Mouse (Mus musculus) cerebellum, adult 18-20 months (tissue): Measurements from ENCODE around the gene Dok5.
A peak's percentile ranks its signal among the peaks of the same experiment; 100 is the strongest.

Experiments used
- DNase-seq, 2 experiments: peaks; one replicate each; pipeline ENCODE4 v3.0.0; 2021

Dok5 gene

DNA sequence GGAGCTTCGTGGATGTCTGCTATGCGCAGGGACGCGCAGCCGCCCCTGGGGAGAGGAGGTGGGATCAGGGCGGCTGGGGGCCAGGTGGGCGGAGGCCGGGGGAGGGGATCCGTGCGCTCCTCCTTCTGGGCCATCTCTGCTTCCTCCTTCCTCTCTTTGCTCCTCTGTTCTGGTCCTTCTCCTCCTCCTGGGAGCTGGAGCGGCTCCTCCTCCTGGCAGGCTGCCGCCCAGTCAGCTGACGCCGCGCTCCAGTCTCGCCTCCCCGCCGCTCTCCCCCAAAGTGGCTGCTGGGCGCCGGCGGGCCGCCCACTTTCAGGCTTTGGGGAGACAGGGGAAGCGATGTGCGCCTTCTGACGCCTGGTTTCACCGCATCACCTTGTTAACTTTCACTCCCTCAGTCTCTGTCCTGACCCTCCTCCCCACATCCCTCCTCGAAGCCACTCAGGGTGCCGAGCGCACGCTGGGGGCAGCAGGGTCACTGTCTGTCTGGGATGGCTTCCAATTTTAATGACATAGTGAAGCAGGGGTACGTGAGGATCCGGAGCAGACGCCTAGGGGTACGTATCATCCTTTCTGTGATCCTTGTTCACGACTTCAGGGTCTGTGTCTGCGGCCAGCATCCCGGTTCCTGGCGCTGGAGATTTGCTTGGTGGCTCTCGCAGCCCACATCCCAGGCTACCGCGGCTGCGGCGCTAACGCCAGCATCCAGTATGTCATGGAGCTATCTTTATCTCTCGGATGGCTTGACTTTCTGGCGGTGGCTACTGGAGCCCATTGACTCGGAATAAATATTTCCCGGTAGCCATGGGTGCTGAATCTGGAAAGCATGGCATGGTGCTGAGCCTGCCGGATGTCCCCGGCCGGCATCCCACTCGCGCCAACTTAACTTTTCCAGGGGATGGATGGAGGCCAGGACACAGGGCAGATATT, at the start of gene Dok5:
Gene Dok5, plus strand, starts transcription at position 176 of the 930 bp plus-strand sequence.
- DNase-seq: peak; percentile 87 to 90

DNA sequence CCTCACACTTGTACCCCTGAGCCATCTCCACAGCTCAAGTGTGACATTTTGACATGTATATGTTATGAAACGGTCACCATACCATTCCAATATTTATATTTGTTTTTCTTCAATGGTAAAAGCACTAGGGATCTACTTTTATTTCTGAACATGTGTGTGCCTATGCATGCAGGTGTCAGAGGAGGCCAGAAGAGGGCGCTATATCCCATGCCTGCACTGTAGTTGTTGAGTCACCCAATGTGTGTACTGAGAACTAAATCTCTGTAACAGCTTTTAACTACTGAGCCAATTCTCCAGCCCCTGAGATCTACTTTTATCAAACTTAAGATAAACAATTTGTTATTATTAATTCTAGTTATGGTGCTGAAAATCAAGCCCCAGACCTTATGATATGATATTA, 48.2 kb upstream of the Dok5 start:
- no peak for DNase-seq

DNA sequence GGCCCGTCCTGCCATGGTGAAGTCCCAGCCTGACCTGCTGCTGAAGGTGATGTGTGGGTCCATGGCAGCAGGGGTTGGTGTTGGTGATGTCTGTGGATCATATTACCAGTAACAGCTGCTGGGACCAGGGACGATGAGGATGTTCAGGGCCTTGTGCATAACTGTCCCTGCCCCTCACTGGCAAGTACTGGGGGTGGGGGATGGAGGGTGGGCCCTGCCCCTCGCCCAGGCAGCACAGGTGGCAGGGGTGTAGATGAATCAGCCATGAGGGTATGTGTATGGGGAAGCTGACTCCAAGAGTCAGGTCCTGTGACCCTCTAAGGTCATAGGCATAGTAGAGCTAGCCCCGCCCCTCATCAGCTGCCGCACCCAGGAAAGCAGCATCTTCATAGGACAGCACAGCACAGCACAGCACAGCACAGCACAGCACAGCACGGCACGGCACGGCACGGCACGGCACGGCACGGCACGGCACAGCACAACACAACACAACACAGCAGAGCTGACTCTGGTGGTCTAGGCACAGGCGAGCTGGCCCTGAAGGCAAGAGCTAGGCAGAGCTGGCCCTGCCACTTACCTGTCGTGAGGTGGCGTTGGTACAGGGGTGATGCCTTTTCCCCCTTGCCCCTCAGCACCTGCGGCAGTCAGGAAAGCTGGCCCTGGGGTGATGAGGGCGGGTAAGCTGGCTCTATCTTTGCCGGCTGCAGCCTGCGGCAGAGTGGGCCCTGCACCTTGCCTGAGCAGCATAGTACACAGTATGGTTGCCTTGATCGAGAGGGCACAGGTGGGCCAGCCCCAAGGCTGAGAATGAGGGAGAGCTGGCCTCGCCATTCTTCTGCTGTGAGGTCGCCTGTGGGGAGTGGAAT, 36.3 kb upstream of the Dok5 start:
- no peak for DNase-seq

DNA sequence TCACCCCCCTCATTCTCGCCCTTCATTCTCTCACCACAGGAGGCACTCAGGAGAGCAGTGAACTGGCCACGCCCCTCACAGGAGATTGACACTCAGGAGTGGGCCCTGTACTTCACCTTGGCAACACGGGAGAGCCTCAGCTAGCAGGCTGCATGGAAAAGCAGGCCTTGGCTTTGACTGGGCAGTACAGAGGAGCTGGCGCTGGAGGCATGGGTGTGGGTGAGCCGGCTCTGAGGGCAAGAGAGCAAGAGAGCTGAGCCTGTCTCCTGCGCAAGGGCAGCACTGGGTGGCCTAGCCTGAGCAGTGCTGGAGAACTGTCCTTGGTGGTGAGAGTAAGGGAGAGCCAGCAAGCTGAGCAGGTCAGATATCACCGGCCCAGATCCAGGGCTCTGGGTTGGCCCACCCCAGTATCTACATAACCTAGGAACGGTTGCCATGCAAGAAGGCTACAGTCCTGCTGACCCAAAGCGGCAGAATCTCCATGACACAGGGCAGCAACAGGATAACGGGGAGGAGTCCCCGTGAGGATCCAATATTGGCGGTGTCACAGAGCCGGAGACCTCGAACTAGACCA, 35.6 kb upstream of the Dok5 start:
- DNase-seq: no peak

DNA sequence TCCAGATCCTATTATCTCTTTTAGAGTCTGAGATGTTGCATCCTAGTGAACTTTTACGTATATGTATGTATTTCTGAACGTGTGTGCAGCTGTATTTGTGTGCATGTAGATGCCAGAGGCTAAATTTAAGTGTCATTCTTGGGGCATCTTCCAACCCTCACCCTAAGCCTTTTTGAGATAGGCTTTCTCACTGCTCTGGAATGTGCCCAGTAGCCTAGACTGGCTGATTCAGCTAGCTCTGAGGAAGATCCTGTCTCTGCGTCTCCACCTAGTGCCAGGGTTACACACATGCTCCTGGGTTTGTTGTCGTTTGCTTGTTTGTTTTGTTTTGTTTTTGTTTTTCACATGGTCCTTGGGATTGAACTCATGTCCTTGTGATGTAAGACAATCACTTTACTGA, 31.1 kb upstream of the Dok5 start:
- DNase-seq: no peak

DNA sequence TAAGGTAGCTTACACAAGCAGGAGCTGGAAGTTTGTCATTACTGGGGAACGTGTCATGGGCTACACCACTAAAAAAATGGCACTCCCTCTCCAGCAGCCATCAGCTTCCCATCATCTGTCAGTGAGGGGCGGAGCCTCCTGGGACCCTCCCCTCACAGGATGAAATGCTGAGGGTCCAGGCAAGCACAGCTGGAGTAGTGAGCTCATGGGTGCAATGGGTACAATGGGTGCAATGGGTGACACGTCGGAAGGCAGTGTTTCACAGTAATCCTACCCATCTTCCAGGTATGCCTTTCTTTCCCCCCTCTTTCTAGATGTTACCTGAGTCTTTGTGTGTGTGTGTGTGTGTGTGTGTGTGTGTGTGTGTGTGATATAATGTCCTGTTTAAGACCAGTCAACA, 25.1 kb upstream of the Dok5 start:
- no peak for DNase-seq

DNA sequence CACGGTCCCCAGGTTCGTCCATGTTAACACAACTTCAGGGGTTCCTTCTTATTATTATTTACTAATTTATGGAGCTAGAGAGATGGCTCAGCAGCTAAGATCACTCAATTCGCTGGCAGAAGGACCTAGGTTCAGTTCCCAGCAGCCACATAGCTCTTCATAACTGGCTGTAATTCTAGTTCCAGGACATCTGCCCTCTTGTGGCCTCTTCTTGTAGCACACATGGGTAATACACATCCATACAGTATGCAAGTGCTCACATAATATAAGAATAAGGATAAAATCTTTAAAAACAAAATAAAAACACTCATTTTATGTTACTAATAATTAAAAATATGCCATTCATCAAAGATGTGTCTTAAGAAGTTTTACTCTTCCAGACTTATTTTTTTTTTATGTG, 23.9 kb upstream of the Dok5 start:
- DNase-seq: no peak

DNA sequence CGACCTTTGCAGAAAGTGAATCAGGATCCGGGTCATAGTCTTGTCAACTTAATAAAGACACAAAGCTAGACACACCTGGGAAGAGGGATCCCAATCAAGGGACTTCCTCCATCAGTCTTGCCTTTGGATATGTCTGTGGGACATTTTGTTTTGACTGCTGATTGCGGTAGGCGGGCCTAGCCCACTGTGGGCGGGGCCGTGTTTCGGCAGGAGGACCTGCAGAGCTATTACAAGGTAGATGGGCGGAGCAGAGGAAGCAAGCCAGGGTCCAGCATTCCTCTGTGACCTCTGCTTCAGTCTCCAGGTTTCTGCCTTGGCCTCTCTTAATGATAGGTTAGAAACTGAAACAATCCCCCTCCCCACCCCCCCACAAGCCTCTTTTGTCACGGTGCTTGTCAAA, 22.7 kb upstream of the Dok5 start:
- no peak for DNase-seq

DNA sequence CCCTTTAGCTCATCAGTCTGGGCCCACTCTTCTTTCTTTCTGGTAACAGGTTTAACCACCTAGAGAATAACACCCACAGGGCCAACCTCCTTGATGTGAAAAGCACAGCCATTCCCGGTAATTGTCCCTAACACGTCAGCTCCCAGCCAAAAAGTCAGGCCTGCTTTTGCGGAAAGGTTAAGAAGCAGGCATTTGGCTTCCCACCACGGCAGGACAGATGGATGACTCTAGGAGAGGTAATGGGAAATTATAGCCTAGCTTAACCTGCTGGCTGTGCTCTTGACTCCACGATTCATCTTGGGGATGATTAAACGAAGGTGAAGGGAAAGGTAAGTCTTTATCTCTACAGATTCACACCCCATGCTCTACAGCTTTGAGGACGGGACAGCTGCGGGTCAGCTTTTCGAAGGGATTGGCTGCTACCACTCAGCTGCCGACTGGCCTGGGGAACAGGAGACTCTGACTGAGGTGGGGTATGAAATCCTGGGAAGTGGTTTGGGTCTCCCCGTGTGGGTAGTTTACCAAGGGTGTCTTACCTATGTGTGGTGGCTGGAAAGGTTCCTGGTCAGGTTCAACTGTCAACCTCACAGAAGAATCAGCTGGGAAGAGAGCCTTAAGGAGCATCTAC, 18.8 kb upstream of the Dok5 start:
- no peak for DNase-seq

DNA sequence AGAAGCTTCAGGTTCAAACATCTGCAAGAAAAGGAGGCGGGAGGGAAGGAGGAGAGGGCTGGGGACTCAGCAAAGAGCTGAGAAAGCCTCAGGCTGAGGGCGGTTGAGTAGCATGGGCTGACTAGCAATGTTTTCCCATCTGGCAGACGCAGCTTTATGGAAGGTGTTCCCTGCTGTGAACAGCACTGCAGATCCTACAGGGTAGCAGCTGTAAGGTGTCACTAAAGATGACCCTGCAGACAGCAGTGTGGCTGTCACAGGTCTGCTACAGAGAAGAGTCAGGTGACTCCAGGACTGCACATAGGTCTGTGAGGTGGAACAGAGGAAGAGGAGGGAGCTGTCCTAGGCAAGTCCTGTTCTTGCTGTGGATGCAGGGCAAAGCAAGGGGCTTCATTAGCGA, 11.2 kb upstream of the Dok5 start:
- no peak for DNase-seq

DNA sequence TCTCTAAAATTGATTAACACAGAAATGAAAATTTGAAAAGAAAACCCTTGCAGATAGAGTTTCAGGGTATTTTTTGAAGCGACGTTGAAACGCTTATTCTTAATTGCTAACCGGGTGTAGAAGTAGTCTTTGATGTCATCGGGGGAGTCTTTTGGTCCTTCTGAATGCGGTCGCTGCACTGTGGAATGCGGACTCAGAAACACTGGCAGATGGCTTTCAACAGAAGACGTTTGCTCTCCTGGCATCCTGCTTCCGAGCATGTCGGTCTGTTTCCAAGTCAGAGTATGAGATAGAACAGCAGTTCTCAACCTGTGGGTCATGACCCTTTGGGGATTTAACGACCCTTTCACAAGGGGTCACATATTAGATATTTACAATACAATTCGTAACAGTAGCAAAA, 7.5 kb upstream of the Dok5 start:
- no peak for DNase-seq

DNA sequence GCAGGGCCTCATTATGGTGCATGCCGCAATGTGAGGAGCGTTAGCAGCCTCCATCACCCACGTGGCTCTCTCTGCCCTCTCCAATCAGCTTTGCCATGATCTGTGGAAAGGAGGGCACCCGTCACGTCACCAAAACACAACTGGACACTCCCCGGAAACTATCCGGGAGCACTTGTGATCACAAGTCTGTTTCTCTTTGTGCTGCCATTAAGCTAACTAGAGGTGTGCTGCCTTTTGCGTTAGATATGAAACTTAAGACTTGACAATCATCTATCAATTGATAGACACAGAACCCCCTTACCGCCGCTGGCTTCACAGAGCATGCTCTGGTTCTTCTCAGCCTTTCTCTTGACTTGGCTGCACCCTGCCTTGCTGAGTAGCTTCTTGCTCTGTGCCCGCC, 6.9 kb upstream of the Dok5 start:
- DNase-seq: no peak

DNA sequence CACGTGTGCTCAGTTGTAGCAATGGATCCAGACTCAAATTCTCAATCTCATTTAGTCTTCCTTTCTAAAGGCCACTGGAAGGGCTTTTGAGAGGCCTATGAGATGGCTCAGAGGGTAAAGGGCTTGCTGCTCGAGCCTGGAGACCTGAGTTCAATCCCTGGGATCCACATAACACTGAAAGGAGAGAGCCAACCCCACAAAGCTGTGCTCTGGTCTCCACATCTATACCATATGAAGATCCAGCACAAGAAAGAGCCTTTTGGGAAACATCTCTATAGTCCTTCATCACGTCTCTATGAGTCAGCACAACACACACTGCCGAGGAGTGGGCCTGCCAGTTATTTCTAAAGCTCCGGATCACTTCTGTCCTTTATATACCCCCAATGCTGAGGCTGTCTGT, 5.8 kb upstream of the Dok5 start:
- DNase-seq: no peak

DNA sequence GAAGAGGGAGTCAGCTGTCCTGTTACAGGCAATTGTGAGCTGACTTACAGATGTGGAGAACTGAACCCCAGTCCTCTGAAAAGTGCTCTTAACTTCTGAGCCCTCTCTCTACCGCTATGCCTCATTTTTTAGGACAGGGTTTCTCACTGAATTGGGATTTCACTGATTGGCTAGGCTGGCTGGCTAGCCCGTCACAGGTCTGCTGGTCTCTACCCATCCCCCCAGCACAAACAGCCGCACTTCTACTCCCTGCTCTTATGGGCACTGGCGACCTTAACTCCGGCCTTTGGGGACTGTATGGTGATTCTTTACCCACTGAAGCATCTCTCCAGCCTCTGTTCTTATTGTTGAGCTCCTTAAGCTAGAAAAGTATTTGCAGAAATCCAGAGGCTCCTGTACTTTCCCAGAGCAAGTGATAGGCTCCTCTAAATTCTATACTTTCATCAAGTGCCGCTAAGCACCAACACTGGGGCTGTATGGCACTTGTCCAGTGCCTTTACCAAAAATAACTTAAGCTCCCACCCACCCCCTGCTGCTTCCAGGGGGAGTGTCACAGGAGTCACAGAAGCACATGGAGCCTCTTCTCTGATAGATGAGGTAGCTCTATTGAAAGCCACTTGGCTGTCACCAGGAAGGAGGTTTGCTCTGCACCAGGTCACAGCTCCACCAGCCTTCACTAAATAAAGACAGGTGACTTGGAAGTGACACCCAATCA, 4.5 kb upstream of the Dok5 start:
- DNase-seq: no peak

DNA sequence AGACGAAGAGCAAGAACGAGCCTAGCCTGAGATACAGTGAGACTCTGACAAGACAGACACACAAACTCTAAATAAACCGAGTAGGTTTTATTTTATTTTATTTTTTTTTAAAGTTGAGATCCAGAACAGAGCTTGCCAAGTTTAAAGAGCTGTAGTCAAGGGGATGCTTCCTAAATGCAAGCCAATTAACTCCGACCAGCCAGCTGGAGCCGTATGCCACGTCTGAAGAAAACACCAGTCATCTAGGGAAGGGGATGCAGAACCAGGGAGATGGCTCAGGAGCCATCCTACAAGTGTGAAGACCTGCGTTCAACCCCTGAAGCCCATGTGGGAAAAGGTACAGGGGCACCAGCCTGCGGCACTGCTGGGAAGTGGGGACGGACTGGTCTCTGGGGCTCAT, 2.7 kb upstream of the Dok5 start:
- no peak for DNase-seq

DNA sequence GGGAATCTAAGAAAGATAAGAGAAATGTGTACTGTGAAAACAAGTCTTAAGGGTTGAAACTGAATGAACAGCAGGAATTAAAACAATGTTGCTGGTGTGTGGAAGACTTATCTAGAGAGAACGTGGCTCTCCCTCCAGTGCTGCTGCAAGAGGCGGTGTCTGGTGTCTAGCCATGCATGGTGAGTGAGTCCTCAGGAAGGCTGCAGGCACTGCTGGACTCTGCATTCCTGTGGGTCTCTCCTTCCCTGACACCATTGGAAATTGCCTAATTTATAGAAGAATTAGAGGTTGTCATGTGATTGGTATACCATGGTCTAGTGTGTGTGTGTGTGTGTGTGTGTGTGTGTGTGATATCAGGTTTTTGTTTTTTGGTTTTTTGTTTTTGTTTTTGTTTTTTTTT, 1.9 kb upstream of the Dok5 start:
- DNase-seq: no peak

DNA sequence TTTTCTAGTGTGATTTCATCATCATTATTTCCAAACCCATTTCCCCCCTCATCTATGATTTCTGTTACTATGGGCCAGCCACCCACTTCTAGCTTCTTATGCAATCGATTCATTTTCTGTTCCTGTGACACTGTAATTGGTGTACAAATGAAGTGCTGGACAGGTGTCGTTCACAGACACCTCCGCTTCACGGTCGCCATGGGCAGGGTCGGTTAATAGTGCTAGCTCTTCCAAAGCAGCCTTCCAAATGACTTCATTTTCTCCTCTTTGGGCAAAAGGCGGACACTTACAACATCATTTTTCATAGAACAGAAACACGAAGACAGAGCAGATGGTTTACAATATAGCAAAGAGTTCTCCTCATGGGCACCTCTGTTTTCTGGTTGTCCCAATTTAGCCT, 1.5 kb upstream of the Dok5 start:
- no peak for DNase-seq

DNA sequence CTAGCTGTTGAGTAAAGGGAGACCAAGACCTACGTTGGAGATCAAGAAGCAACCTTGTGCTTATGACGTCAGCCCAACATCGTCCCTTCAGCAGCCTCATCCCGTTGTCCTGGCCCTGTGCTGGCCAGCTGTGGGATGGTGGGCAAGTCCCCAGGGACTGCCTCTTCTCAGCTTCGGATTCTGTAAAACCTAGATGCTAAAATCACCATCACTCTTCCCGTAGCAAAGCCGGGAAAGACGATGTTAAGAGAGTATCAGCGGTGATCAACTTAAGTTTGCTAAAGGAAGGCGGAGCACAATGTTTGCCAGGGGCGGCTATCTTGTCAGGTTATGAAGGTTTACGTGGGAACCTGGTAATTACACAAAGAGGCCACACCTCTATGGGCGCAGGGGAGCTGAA, 826 bp upstream of the Dok5 start:
- DNase-seq: no peak

DNA sequence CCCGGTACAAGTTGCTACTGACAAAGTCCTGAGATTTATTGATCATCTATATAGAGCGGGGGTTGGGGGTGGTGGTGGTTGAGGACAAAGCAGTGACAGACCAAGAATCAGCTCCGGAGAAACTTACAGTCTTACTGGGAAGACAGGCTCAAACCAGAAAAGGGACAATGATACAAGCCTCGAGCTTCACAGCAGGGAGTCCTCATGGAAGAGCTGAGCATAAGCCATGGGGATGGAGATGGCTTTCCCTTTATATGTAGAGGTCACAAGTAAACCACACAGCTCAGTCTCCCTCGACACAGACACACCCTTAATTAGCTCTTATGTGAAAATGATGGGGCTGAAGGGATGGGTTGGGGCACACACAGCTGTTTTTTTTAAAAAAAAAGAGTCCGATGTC, 402 bp upstream of the Dok5 start:
- DNase-seq: peak; percentile 30 to 46

DNA sequence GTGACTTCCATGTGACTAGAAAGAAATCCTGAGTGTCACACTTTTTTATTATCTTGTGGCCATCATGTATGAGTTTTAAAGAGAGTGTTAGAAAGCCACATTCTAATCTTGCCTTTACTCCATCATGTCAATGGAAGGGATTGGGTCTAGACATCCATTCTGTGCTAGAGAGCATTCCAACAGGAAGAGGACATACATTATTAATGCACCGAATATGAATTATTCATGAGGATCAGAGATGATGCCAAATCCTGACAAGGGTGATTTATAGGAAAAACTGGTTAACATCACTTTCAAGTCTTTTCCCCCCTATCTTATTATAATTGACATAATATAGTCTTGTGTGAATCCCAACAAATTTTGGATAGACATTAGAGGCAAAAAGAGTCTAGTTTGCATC, 2.1 kb downstream of the Dok5 start:
- no peak for DNase-seq

DNA sequence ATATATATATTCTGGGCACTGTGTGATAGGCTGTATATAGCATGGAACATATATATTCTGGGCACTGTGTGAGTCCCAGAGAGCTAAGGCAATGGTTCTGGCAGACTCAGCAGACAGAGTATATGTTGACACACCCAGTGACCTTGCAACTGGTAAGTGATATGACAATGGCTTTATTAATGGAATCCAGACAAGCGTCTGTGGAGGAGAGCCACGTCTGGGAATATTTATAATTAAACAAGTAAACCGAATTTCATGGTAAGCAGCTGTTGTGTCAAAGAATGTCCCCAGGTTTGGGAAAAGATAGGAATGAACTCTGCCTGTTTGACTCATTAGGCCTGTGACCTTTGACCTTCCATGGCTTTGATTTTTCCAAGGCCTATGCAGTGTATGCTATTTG, 2.8 kb downstream of the Dok5 start:
- DNase-seq: no peak

DNA sequence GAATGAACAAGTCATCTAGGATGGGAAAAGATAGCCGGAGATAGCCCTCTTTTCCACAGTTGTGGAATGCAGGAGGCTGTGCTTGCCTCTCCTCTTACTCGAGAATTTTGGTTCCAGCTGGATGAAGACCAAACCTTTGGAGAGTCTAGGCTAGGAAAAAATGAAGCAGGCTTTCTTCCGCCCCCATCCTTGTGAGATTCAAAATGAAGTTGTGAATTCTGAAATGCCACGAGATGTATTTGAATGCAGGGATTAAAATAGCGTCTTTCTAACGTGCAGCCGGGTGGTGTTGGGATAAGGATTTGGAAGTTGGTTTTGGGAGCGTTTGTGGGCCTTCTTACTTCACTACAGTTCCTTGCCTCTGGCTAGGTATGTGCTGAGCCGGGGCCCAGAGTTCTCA, 6.8 kb downstream of the Dok5 start:
- DNase-seq: no peak

DNA sequence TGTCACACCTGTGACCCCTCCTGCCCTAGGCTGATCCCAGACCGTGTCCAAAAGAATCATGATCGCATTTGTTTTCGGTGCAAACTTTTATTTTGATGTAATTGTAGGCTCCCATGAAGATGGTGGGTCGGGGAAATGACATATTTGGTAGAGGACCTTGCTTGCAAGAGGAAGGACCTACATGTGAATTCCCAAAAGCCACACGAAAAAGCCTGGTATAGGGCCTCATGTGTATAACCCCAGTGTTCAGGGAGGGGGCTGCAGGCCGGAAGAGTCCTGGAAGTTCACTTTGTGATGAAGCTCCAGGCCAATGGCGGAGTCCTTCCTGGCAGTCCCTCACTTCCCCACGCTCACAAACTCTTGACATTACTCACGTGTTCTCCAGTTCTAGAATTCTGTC, 7.3 kb downstream of the Dok5 start:
- no peak for DNase-seq
